Mouse (Mus musculus) urinary bladder, adult 18-20 months (tissue): Measurements from ENCODE around the gene Myt1l.

Source experiments
- DNase-seq, 2 experiments: peaks; one replicate each; pipeline ENCODE4 v3.0.0; 2022; ENCODE audit warnings: low spot score in 2 of 2, mixed read lengths in 2 of 2

Myt1l gene

DNA sequence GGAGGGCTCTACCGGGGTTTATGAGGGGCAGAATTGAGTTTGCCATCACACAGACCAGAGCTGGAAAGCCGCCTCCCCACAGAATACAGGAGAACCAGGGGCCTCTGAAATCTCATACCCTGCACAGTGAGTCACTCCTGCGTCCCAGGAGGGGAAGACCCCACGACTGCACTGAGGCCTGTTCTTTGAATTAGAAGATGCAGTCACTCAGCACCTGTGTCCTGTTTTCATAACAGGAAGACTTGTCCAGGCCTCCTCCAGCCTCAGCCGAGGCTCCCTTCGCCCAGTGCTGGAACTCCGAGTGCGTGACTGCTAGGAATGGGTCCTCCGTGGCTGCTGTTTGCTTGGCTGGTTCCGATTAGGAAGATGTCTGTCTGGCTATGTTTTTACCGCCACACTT, 425.8 kb downstream of the Myt1l start:
- DNase-seq, result no peak

DNA sequence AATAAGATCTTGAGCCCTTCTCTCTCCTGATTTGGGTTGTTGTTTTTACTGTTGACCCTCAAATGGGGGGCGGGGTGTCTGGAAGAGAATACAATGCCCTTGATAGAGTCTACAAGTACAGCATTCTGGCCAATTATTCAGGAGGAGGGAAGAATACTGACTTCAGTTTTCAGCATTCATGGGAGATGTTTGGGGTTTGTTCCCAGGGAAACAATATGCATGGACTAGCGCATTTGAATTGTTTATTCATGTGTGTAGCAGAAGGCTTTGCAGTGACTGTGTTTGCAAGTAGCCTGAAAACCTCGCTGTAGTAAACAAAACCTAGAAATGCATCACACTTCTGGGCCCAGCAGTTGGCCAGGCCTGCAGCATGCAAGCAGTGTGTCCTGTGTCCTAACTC, 426.3 kb downstream of the Myt1l start:
- no peak for DNase-seq

DNA sequence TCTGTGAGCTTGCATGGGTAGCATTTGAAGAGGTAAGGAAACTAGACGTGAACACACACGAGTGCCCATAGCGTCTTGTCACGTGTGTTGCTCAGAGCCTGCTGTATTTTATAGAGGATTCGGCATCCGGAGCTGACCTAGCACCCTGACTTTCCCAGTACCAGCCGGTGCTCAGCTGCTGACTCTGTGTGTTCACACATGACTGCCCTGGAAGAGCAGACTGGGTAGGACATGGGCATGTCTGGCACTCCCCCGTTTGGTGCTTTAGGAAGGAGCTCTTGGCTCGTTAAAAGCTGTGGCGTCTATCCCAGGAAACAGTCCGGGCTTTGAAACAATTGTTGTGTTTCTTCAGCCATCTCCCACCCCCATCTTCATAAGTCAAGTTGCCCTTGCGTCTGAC, 428.8 kb downstream of the Myt1l start:
- DNase-seq, result no peak

DNA sequence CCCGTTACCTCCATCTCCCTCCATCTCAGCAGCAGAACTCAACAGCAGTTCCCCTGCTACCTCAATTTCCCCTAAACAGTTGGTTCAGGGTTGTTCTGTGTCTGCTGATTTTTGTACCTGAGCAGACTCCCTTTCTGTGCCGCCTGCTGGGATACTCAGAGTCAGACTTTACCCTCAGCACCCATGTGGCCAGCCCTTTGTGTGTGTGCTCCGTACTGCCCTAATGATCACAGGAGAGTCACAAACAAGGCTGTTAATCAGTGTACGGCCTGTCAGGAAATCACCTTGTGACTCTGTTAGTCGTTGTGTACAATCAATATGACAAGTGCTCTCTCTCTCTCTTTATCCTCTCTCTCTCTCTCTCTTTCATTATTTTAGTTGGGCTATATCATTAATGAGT, 430.5 kb downstream of the Myt1l start:
- DNase-seq, result no peak

DNA sequence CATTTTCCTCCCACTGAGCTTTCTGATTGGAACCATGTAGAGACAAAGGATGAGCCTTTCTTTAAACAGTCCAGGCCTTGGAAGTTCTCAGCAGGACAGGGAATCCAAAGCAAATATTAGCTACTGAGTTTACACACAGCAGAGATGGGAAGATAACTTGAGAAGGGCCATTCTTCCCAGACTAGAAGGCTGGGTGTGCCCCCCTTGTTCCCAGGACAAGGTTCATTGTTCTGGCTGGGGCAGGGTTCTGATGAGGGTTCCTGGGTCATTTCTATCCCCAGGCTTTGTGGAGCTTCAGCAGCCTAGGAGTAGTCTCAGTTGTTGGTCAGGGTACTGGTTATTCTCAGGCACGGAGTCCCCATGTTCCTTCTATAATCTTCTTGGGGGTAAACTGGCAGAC, 432.9 kb downstream of the Myt1l start:
- DNase-seq, result no peak

DNA sequence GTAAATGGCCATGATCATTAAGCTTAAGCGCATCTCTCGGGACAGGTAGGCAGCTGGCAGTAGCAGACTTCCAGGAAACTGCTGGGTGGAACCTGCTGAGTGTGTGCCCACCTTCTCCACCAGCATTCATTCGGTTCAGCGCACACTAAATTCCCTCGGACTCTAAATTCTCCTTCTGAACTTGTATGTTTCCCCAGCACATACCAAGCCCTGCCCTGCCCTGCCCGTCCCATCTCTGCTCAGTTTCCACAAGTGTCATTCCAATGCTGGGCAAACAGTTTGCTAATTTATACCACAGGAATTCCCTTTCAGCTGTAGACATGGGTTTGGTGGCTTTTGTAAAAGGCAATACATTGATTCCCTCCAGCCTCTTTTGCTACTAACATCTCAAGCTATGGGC, 436.8 kb downstream of the Myt1l start:
- DNase-seq, result no peak

DNA sequence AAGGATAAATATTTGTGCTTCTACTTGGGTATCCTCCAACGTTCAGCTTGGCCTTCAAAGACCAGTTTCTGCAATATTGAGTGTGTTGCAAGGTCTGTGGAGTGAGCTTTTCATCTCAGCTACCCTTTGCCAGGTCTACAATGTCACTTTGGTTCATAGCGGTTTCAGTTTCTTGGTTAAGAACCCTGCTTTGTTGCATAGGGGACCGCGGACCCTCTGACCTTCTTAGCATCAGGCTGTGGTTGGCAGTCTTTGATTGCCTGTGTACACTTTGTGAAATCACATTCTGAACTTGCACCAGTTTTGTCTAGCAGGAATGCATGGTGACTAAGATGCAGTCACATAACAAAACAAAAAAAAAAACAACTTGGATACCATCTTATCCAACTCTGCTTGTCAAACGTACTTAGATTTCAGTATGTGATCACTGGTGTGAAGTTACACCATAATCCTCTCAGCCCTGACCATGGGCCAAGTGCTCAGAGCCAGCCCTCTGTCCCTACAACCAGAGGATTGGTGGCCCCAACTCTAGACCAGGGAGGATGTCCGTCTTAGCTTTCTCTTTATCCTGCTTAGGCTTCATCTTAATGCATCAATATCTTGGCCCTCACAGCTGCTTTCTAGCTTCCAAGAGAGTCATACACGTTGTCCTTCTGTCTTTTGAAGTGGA, 443.7 kb downstream of the Myt1l start:
- no peak for DNase-seq

DNA sequence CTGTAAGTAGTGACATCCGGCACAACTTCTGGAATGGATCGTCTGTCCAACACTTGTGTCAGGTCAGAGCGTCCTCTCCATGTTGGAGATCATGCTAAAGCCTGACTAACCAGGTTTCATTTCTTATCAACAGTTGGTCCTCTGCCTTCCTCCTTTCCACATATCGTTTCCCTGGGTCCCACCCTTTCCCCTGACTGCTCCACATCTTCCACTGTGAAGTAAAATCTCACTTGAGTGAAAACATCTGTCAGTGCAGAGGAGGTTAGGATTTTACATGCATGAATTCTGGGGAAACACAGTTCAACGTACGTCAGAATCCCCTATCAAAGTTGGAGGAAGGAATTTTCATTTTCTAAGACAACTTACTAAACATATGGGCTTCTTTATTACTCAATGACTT, 444.3 kb downstream of the Myt1l start:
- no peak for DNase-seq
